Mouse (Mus musculus) retina, embryonic 14.5 days (tissue): Measurements from ENCODE around the gene Slc51a.
"Not testable (repeated sequence)": the region's sequence is repeated elsewhere in the genome, so short reads cannot be mapped to it uniquely, and the experiment has no call there.

Source experiments
- DNase-seq: peaks from one replicate; pipeline ENCODE4 v3.0.0-alpha.2; 2015; ENCODE audit warnings: low spot score

Gene Slc51a

GRCm38 (mm10) chr16:32509066-32509942 is 21.6 kb upstream of the Slc51a start:
- DNase-seq, result no peak

DNA sequence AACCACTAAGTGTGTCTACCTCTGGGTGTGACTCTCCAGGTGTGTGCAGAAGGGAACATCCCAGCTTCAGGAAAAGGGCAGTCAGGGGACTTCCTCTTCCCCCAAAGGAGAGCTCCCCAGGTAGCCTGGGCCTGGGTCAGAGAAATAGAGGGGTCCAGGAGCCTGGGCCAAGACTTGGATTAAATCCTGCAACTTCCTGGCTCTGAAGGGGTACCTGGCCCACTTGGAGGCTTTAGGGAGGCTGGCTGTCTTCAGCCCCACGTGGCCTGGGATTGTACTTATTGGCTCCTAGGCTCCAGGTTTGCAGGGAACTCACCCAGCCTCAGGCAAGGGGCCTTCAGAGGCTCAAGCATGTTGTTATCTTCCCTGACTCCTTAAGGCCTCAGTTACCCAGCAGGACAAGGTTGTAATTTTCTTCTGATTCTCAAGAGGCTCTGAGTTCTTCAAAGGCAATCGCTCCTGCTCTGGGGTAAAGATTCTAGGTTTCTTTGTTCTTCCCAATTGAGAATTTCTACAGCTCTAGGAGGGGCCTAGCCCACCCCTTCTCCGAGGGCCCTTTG is 20.9 kb upstream of the Slc51a start:
- DNase-seq, result no peak

DNA sequence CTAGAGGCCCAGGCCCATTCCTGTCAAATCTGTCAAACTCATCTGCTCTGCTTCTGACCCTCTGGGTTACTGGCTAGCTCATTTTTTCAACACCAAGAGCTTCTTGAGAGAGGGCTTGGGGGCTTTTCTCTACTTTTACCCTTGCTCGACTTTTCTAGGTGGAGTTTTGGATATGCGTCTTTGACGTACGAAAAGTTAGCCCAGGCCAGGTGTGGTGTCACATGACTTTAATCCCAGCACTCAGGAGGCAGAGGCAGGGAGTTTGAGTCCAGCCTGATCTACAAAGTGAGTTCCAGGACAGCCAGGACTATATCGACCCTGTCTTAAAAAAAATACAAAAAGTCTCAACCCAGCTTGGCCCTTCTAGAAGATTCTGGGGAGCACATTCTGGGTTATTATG is 20.4 kb upstream of the Slc51a start:
- no peak for DNase-seq

DNA sequence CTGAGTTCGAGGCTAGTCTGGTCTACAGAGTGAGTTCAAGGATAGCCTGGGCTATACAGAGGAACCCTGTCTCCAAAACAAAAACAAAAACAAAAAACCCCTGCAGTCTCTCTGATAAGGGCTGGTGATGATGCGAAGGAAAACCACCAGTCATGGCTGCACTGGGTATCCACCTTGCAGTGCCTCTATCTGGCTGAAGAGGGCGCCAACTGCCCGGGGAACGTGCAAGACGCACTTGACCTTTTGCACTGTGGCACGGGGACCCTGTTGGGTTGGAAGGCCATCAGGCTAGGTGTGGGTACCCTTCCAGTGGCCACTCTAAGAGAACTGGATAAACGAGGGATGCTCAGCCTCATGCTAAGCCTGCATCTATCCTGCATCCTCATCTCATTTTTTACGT is 19.7 kb upstream of the Slc51a start:
- peak; percentile 72 for DNase-seq

- DNase-seq, result no peak
Measured at GRCm38 (mm10) chr16:32506868-32507267, 19.2 kb upstream of the Slc51a start.

GRCm38 (mm10) chr16:32506298-32506697 is 18.6 kb upstream of the Slc51a start:
- DNase-seq, result no peak

- DNase-seq, result no peak
Measured at GRCm38 (mm10) chr16:32503633-32504032, 16.0 kb upstream of the Slc51a start.

- DNase-seq, result no peak
Measured at GRCm38 (mm10) chr16:32502621-32503335, 15.1 kb upstream of the Slc51a start.

GRCm38 (mm10) chr16:32501459-32501858 is 13.8 kb upstream of the Slc51a start:
- no peak for DNase-seq

GRCm38 (mm10) chr16:32499430-32500037 is 11.9 kb upstream of the Slc51a start:
- DNase-seq, result peak; percentile 96

DNA sequence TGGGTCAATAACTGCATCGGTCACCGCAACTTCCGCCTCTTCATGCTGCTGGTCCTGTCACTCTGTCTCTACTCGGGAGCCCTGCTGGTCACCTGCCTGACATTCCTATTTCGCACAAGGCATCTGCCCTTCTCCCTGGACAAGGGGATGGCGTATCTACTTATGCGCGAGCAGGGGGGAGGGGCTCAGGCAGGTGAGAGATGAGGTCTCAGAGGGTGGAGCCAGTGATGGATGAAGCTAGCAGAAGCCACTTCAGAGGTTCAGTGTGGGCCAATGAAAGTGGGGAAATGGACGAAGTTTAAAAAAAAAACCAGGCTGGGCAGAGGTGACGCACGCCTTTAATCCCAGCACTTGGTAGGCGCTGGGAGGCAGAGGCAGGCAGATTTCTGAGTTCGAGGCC is 11.3 kb upstream of the Slc51a start:
- no peak for DNase-seq

GRCm38 (mm10) chr16:32495965-32496364 is 8.3 kb upstream of the Slc51a start, which contains the start of gene Zdhhc19:
Gene Zdhhc19 (plus strand): TSS chr16:32496265.
- no peak for DNase-seq

- DNase-seq, result not testable (repeated sequence)
Measured at GRCm38 (mm10) chr16:32494371-32494770, 6.7 kb upstream of the Slc51a start.

DNA sequence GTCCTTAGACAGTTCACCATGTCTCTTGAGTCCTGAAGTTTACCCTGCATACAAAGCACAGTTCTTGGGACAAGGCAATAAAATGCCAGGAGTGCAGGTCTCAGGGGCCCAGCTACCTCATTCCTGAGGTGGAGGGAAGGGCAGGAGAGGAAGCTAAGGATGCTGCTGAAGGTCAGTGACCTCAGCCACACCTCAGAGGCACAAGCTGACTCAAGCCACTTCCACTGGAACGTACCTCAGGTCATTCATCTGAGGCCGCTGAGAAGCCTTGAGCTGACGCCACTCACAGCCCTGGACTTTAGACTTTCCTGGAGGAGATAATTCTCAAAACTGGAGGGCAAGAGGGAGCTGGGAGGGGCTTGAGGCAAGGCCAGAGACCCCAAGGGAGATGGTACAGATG is 1.3 kb upstream of the Slc51a start:
- no peak for DNase-seq

DNA sequence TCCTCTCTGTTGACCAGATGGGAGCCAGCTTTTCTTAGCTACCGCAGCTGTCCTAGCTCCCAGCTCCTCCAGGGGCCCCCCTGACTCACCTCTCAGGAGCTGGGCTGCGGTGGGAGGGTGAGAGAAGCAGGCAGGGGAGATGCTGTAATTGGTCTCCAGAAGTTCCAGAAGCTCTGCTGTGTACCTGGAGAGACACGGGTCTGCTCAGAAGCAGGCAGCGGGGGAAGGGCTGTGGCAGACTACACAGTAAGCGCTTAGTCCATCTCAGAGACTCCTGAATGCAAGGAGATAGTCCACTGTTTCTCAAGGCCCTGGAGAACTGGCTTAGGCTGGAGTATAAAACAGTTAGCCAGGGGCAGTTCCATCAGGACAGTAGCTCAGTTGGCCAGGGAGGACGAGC is 1.6 kb downstream of the Slc51a start:
- no peak for DNase-seq

GRCm38 (mm10) chr16:32485209-32485608 is 2.5 kb downstream of the Slc51a start:
- DNase-seq, result no peak

- peak; percentile 45 for DNase-seq
Measured at GRCm38 (mm10) chr16:32484431-32484871, 3.2 kb downstream of the Slc51a start.

DNA sequence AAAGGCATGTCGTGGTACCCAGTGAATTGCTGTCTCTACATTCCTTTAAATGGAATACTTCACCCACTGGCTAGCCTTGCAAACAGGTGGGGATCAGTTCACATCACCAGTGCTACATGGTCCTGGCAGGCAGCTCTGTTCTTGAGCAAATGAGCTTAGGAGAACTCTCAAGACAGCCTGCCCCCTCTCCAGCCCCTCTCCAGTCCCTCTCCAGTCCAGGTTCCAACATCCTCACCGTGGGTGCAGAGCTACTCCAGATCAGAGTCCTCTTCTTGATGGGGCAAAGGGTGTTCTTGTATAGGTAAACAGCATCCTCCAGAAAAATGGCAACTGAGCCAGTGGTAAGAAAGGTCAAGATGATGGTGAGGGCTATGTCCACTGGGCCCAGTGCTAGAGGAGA is 8.3 kb downstream of the Slc51a start:
- DNase-seq, result no peak

- no peak for DNase-seq
Measured at GRCm38 (mm10) chr16:32477315-32477714, 10.4 kb downstream of the Slc51a start.

GRCm38 (mm10) chr16:32472276-32473015 is 15.2 kb downstream of the Slc51a start:
- DNase-seq, result no peak

- no peak for DNase-seq
Measured at GRCm38 (mm10) chr16:32469404-32470105, 18.1 kb downstream of the Slc51a start.
